Mouse (Mus musculus) ES-E14 (cell line): ENCODE results near the gene Ltbp1. TPM values are rescaled to one million over a fixed set of nuclear protein-coding genes. Genes with fewer than 3 reads are reported as not detected.

ENCODE experiments used
- DNase-seq: peaks from one replicate; pipeline ENCODE4 v3.0.0-alpha.2; 2013; ENCODE audit warnings: low read depth, low spot score
- H3K27ac ChIP-seq: 2 replicates; pipeline ENCODE4 v1.5.1; 2012; ENCODE audit warnings: low read depth, mild to moderate bottlenecking, low read length, moderate library complexity, mixed read lengths; ENCODE audit not compliant: poor library complexity, insufficient read depth, severe bottlenecking
- H3K36me3 ChIP-seq: 2 replicates; pipeline ENCODE4 v1.6.1; 2012; ENCODE audit warnings: mild to moderate bottlenecking, low read length, moderate library complexity, mixed read lengths; ENCODE audit not compliant: control insufficient read depth, poor library complexity, insufficient read depth, severe bottlenecking
- H3K4me1 ChIP-seq, 2 experiments: fragments of 150-350 bp in 1 of 2; sonication (generic) in 1 of 2; 2 replicates each; pipeline ENCODE4 v1.6.1; 2012; ENCODE audit warnings: low read length in 2 of 2, mild to moderate bottlenecking in 1 of 2, mixed read lengths in 1 of 2; ENCODE audit not compliant: control insufficient read depth in 2 of 2, insufficient read depth in 2 of 2, poor library complexity in 1 of 2
- H3K4me3 ChIP-seq, 2 experiments: fragments of 150-350 bp in 1 of 2; sonication (generic) in 1 of 2; 2 replicates each; pipeline ENCODE4 v1.5.1; 2012; ENCODE audit warnings: low read length in 2 of 2, low read depth in 1 of 2, mild to moderate bottlenecking in 1 of 2, mixed read lengths in 1 of 2; ENCODE audit not compliant: insufficient read depth in 1 of 2, poor library complexity in 1 of 2, severe bottlenecking in 1 of 2
- H3K9ac ChIP-seq: 2 replicates; pipeline ENCODE4 v1.6.1; 2012; ENCODE audit warnings: low read depth, mild to moderate bottlenecking, low read length, mixed read lengths; ENCODE audit not compliant: poor library complexity, insufficient read depth, severe bottlenecking
- H3K9me3 ChIP-seq: fragments of 150-350 bp; sonication (generic); 2 replicates; pipeline ENCODE4 v1.6.1; 2012; ENCODE audit warnings: low read depth, mild to moderate bottlenecking, low read length; ENCODE audit not compliant: control insufficient read depth, insufficient read depth
- CHD2 ChIP-seq: IDR thresholded peaks from 2 replicates; pipeline ENCODE4 v1.6.1; 2014; ENCODE audit warnings: mild to moderate bottlenecking, low read depth, low read length, inconsistent platforms
- HCFC1 ChIP-seq: IDR thresholded peaks from 2 replicates; pipeline ENCODE4 v1.6.1; 2012; ENCODE audit warnings: low read length, inconsistent platforms, borderline replicate concordance; ENCODE audit not compliant: insufficient read depth
- MAFK ChIP-seq: IDR thresholded peaks from 2 replicates; pipeline ENCODE4 v1.6.1; 2014; ENCODE audit warnings: mild to moderate bottlenecking, low read depth, low read length, inconsistent platforms; ENCODE audit not compliant: insufficient read depth
- ZC3H11A ChIP-seq: IDR thresholded peaks from 2 replicates; pipeline ENCODE4 v1.6.1; 2012; ENCODE audit warnings: low read depth, mild to moderate bottlenecking, inconsistent platforms, low read length, borderline replicate concordance
- ZNF384 ChIP-seq: IDR thresholded peaks from 2 replicates; pipeline ENCODE4 v1.6.1; 2012; ENCODE audit warnings: low read depth, low read length, inconsistent platforms
- in situ Hi-C, 2 experiments: fragments of 600-800 bp; cut with MboI; formaldehyde crosslinking; loops; one replicate each; pipeline ENCODE4 v1.15.1; 2025; ENCODE audit warnings: low sequenced_read_pairs in 2 of 2, inconsistent platforms in 1 of 2; ENCODE audit not compliant: unreplicated experiment in 2 of 2
- total RNA-seq: library from RNA; depleted of rRNA; stranded (reverse); fragments of 300-350 nt; gene quantifications from 2 replicates; pipeline ENCODE4 v1.2.3, GENCODE M21; 2012

Gene Ltbp1
- total RNA-seq, 1 experiment: 25.2 TPM

DNA sequence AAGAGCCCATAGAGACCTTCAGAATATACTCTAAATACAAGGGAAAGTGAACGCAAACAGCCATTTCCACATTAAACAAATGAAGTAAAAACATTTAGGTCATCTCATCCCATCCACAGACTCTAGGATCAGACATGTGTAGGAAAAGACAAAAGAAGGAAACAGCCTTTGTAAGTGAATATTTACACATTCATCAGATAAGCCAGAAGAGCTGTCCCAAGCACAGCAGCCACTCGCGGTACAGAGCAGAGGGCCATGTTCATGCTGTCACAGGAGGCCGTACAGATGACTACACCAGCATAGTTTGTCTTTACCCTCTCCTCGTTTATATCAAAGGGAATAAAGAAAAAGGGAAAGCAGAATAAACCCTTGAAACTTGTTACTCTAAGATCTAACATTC lies 350.1 kb downstream of the Ltbp1 start:
- H3K36me3 ChIP-seq: no peaks in the 10 kb centered on the region
- no peaks in the 10 kb centered on the region for H3K9me3 ChIP-seq
- TF ChIP-seq MAFK: no peak
- TF ChIP-seq CHD2: no peak
- no peak for TF ChIP-seq ZC3H11A
- TF ChIP-seq ZNF384: no peak
- TF ChIP-seq HCFC1: no peak
- H3K9ac ChIP-seq: no peak overlapping the region
- in situ Hi-C loops: loop anchor here in 1 of 2 experiments (25.0 kb wide), 1 partner anchor 543 kb away; no protein-coding TSS in a partner anchor
- DNase-seq: no peak
- H3K4me1 ChIP-seq: no peaks in the 10 kb centered on the region
- no peak overlapping the region for H3K4me3 ChIP-seq
- no peak overlapping the region for H3K27ac ChIP-seq

DNA sequence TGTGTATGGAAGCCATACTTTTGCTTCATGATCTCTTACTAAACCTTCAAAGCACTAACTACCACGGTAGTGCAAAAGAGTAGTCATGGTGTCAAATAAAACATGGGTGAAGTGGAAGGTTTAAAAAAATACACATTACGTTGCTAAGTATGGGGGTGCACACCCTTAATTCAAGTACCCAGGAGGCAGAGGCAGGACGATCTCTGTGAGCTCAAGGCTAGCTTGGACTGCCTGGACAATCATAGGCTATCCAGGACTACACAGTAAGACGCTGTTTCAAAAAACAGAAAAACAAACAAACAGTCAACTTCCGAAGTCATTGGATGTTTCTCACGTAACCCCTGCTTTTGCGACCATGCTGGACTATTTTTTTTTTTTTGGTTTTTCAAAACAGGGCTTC lies 354.7 kb downstream of the Ltbp1 start:
- DNase-seq: no peak
- Histone ChIP-seq H3K27ac (no peak overlapping the region), H3K9ac (no peak overlapping the region), H3K9me3 (no peaks in the 10 kb centered on the region), H3K36me3 (no peaks in the 10 kb centered on the region), H3K4me1 (no peaks in the 10 kb centered on the region), H3K4me3 (no peak overlapping the region)
- in situ Hi-C loops: loop anchor here in 1 of 2 experiments (25.0 kb wide), 1 partner anchor 548 kb away; no protein-coding TSS in a partner anchor
- no peak for TF ChIP-seq CHD2
- TF ChIP-seq ZC3H11A: no peak
- TF ChIP-seq MAFK: no peak
- no peak for TF ChIP-seq ZNF384
- TF ChIP-seq HCFC1: no peak

DNA sequence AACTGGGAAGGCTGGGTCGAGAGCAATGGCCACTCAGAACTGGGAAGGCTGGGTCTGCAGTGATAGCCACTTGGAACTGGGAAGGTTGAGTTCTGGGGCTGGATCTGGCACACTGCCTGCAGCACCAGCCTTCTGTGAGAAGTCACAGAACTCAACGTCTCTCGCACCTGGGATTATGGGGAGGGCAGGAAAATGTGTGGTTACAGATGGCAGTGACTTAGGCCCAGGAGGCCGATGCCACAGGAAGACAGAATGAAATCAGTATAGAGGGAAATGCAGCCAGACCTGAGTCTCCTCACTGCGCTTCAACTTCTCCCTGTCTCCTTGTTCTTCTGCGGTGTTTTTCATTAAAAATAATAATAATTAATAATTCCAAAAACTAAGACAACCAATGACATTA lies 361.0 kb downstream of the Ltbp1 start:
- no peaks in the 10 kb centered on the region for H3K36me3 ChIP-seq
- TF ChIP-seq MAFK: no peak
- no peak for TF ChIP-seq ZC3H11A
- no peak for TF ChIP-seq ZNF384
- TF ChIP-seq HCFC1: no peak
- TF ChIP-seq CHD2: no peak
- in situ Hi-C loops: loop anchor here in 1 of 2 experiments (25.0 kb wide), 1 partner anchor 554 kb away; no protein-coding TSS in a partner anchor
- H3K4me1 ChIP-seq: no peaks in the 10 kb centered on the region
- no peak overlapping the region for H3K9ac ChIP-seq
- no peak for DNase-seq
- no peaks in the 10 kb centered on the region for H3K9me3 ChIP-seq
- no peak overlapping the region for H3K27ac ChIP-seq
- no peak overlapping the region for H3K4me3 ChIP-seq

GRCm38 (mm10) chr17:75367486-75368155 lies 362.3 kb downstream of the Ltbp1 start:
- TF ChIP-seq HCFC1: no peak
- TF ChIP-seq ZC3H11A: no peak
- no peak for TF ChIP-seq ZNF384
- TF ChIP-seq MAFK: no peak
- no peak for TF ChIP-seq CHD2
- DNase-seq: no peak
- Histone ChIP-seq H3K4me1 (no peaks in the 10 kb centered on the region), H3K27ac (no peak overlapping the region), H3K36me3 (no peaks in the 10 kb centered on the region), H3K4me3 (no peak overlapping the region), H3K9me3 (no peaks in the 10 kb centered on the region), H3K9ac (no peak overlapping the region)
- in situ Hi-C loops: loop anchor here in 1 of 2 experiments (25.0 kb wide), 1 partner anchor 555 kb away; no protein-coding TSS in a partner anchor
